Mouse (Mus musculus): ENCODE measurements around the gene Troap.

- no peak for TF ChIP-seq CTCF (conservative IDR thresholded peaks at IDR 0.05; ENCODE audit: low read length)
- no peak for TF ChIP-seq POU5F1 (IDR thresholded peaks at IDR 0.05; ENCODE audit: borderline replicate concordance, low read length)
Observed at GRCm38 (mm10) chr15:99125711-99126080, 51.3 kb downstream of the Troap start, which contains the start of gene Spats2.

All from E14TG2a.4 (cell line).